Mouse (Mus musculus) ES-Bruce4 (cell line): ENCODE data around the gene Ggps1. TPM values are rescaled to one million over a fixed set of nuclear protein-coding genes. Genes with fewer than 3 reads are reported as not detected.

Experiments used
- H3K27ac ChIP-seq: 2 replicates; pipeline ENCODE4 v1.5.1; 2012; ENCODE audit warnings: low read length, inconsistent platforms; ENCODE audit not compliant: insufficient read depth
- H3K27me3 ChIP-seq: 2 replicates; pipeline ENCODE4 v1.6.1; 2012; ENCODE audit warnings: mild to moderate bottlenecking, low read length, inconsistent platforms; ENCODE audit not compliant: control insufficient read depth, poor library complexity, insufficient read depth, severe bottlenecking
- H3K36me3 ChIP-seq: 2 replicates; pipeline ENCODE4 v1.6.1; 2012; ENCODE audit warnings: inconsistent platforms, mild to moderate bottlenecking, low read length, moderate library complexity; ENCODE audit not compliant: control insufficient read depth, poor library complexity, insufficient read depth, severe bottlenecking
- H3K4me1 ChIP-seq: one replicate; pipeline ENCODE4 v1.8.1; 2011; ENCODE audit warnings: low read length; ENCODE audit not compliant: control insufficient read depth, insufficient read depth
- H3K4me3 ChIP-seq: 2 replicates; pipeline ENCODE4 v1.5.1; 2011; ENCODE audit warnings: low read depth, mild to moderate bottlenecking, low read length
- H3K9ac ChIP-seq: 2 replicates; pipeline ENCODE4 v1.6.1; 2012; ENCODE audit warnings: low read depth, mild to moderate bottlenecking, inconsistent platforms; ENCODE audit not compliant: poor library complexity, severe bottlenecking
- H3K9me3 ChIP-seq: replicated peaks from 2 replicates; pipeline ENCODE4 v1.6.1; 2012; ENCODE audit warnings: mild to moderate bottlenecking, low read length, inconsistent platforms; ENCODE audit not compliant: control insufficient read depth, poor library complexity, insufficient read depth, severe bottlenecking
- CTCF ChIP-seq: IDR thresholded peaks from one replicate; pipeline ENCODE4 v1.8.1; 2011; ENCODE audit warnings: low read depth, low read length
- EP300 ChIP-seq: IDR thresholded peaks from 2 replicates; pipeline ENCODE4 v1.6.1; 2011; ENCODE audit warnings: low read depth, low read length; ENCODE audit not compliant: insufficient read depth
- POLR2A ChIP-seq: IDR thresholded peaks from one replicate; pipeline ENCODE4 v1.8.1; 2011; ENCODE audit warnings: low read length; ENCODE audit not compliant: insufficient read depth
- polyA plus RNA-seq: library from polyadenylated mRNA; stranded (reverse); fragments of >200 nt; gene quantifications from 2 replicates; pipeline ENCODE4 v1.2.4, GENCODE M21; 2011; ENCODE audit warnings: low read depth; ENCODE audit not compliant: missing spikeins, insufficient read depth, insufficient read length

The Ggps1 gene
- polyA plus RNA-seq, 1 experiment = 60.1 TPM

- H3K27me3 ChIP-seq = no peaks in the 10 kb centered on the region
- peaks cover 14% of the 10 kb centered on the region for H3K36me3 ChIP-seq
- no peaks in the 10 kb centered on the region for H3K4me1 ChIP-seq
- TF ChIP-seq EP300 (no peak), CTCF (no peak), POLR2A (no peak)
- no peak overlapping the region for H3K27ac ChIP-seq
- no peaks in the 10 kb centered on the region for H3K9me3 ChIP-seq
- no peak overlapping the region for H3K9ac ChIP-seq
- no peak overlapping the region for H3K4me3 ChIP-seq
Measured at GRCm38 (mm10) chr13:14018283-14018682, 45.0 kb downstream of the Ggps1 start.

GRCm38 (mm10) chr13:14015609-14016008 lies 47.7 kb downstream of the Ggps1 start:
- Histone ChIP-seq H3K27ac (no peak overlapping the region), H3K27me3 (no peaks in the 10 kb centered on the region), H3K36me3 (peaks cover 16% of the 10 kb centered on the region), H3K9me3 (no peaks in the 10 kb centered on the region), H3K4me3 (no peak overlapping the region), H3K4me1 (no peaks in the 10 kb centered on the region), H3K9ac (no peak overlapping the region)
- no peak for TF ChIP-seq POLR2A
- TF ChIP-seq EP300 = no peak
- TF ChIP-seq CTCF = no peak

GRCm38 (mm10) chr13:14014540-14014939 lies 48.7 kb downstream of the Ggps1 start:
- Histone ChIP-seq H3K9me3 (no peaks in the 10 kb centered on the region), H3K4me3 (no peak overlapping the region), H3K27me3 (no peaks in the 10 kb centered on the region), H3K27ac (no peak overlapping the region), H3K4me1 (no peaks in the 10 kb centered on the region), H3K36me3 (peaks cover 16% of the 10 kb centered on the region), H3K9ac (no peak overlapping the region)
- TF ChIP-seq CTCF = no peak
- TF ChIP-seq EP300 = no peak
- TF ChIP-seq POLR2A = no peak

- no peak for TF ChIP-seq CTCF
- H3K27ac ChIP-seq = no peak overlapping the region
- H3K9ac ChIP-seq = no peak overlapping the region
- no peak overlapping the region for H3K4me3 ChIP-seq
- H3K27me3 ChIP-seq = no peaks in the 10 kb centered on the region
- no peaks in the 10 kb centered on the region for H3K9me3 ChIP-seq
- H3K4me1 ChIP-seq = no peaks in the 10 kb centered on the region
- peaks cover 13% of the 10 kb centered on the region; the same call in 1 of the 2 replicates for H3K36me3 ChIP-seq
Measured at GRCm38 (mm10) chr13:14014001-14014400, 49.3 kb downstream of the Ggps1 start.

- no peak overlapping the region for H3K4me3 ChIP-seq
- no peaks in the 10 kb centered on the region for H3K9me3 ChIP-seq
- H3K27me3 ChIP-seq = no peaks in the 10 kb centered on the region
- no peak overlapping the region for H3K9ac ChIP-seq
- H3K4me1 ChIP-seq = no peaks in the 10 kb centered on the region
- no peak overlapping the region for H3K27ac ChIP-seq
- no peak for TF ChIP-seq POLR2A
- TF ChIP-seq CTCF = no peak
- H3K36me3 ChIP-seq = peaks cover 13% of the 10 kb centered on the region; the same call in 1 of the 2 replicates
Measured at GRCm38 (mm10) chr13:14011454-14011995, 51.8 kb downstream of the Ggps1 start.

GRCm38 (mm10) chr13:14006056-14006455 lies 57.2 kb downstream of the Ggps1 start:
- Histone ChIP-seq H3K9ac (no peak overlapping the region), H3K4me3 (no peak overlapping the region), H3K9me3 (no peaks in the 10 kb centered on the region), H3K27me3 (no peaks in the 10 kb centered on the region), H3K36me3 (peaks cover 27% of the 10 kb centered on the region), H3K27ac (no peak overlapping the region), H3K4me1 (no peaks in the 10 kb centered on the region)
- no peak for TF ChIP-seq POLR2A
- no peak for TF ChIP-seq EP300
- TF ChIP-seq CTCF = no peak
